Mouse (Mus musculus): ENCODE data around the gene Cdkn1b. TPM values are rescaled to one million over a fixed set of nuclear protein-coding genes. Genes with fewer than 3 reads are reported as not detected.

Gene Cdkn1b
- polyA plus RNA-seq, 1 experiment = 47.4 TPM

DNA sequence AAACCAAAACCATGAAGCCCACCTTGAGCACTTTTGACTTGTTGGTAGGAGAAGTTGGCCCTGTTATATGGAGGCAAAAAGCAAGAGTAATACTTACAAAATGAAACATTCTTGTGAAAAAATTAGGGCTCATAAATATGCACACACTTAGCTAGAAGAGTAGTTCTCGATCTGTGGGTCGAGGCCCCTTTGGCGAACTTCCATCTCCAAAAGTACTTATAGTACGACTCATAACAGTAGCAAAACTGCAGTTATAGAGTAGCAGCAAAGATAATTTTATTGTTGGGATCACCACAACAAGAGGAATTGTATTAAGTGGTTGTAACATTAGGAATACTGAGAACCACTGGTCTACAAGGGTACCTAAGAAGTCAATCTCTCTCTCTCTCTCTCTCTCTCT lies 19.6 kb downstream of the Cdkn1b start:
- Histone ChIP-seq H3K4me3 (replicated peaks; ENCODE audit: control insufficient read depth, low read depth, low read length) (no peak overlapping the region), H3K27ac (ENCODE audit: control insufficient read depth, insufficient read depth, low read depth, low read length, poor library complexity) (no peak overlapping the region), H3K4me1 (ENCODE audit: control insufficient read depth, insufficient read depth, low read length) (peaks cover 1% of the 10 kb centered on the region; the same call in 1 of the 2 replicates)
- TF ChIP-seq CTCF (IDR thresholded peaks at IDR 0.05; ENCODE audit: control insufficient read depth, insufficient read depth, low read length) = no peak
- no peak for TF ChIP-seq POLR2A (IDR thresholded peaks at IDR 0.05; ENCODE audit: borderline replicate concordance, control insufficient read depth, low read depth, low read length)
- 84% methylated on average over 4 of the region's 4 CpGs for WGBS

DNA sequence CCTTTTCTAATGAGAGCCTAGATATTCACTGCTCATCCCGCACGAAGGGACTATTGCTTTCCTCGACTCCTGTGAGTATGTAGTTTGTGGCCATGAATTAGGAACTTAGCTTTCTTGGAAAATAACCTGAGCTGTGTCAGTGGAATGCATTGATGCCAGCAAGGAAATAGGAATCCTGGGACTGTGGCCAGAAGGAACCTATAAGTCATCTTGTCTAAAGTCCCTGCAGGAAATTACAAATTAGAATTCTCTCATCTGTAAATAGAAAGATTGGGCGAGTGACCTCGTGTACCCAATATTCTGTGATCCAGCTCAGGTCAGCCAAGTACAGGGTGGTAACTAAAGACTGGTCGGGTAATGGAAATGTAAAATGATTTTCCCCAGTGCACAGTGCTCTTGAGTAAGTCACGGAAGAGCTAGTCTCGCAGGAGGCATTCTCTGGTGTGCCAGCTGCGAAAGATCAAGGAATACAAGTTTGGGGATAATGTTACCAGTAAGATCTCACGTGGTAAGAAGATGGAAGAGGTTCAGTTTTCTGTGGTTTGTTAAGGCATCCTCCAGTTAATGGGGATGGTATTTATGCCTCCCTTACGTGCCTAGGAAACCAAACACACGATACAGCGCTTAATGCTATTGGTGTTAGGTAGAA lies 23.7 kb downstream of the Cdkn1b start:
- H3K4me3 ChIP-seq (replicated peaks; ENCODE audit: control insufficient read depth, low read depth, low read length) = no peak overlapping the region
- TF ChIP-seq POLR2A (IDR thresholded peaks at IDR 0.05; ENCODE audit: borderline replicate concordance, control insufficient read depth, low read depth, low read length) = no peak
- no peak for TF ChIP-seq CTCF (IDR thresholded peaks at IDR 0.05; ENCODE audit: control insufficient read depth, insufficient read depth, low read length)
- 88% methylated on average over 13 of the region's 13 CpGs for WGBS

DNA sequence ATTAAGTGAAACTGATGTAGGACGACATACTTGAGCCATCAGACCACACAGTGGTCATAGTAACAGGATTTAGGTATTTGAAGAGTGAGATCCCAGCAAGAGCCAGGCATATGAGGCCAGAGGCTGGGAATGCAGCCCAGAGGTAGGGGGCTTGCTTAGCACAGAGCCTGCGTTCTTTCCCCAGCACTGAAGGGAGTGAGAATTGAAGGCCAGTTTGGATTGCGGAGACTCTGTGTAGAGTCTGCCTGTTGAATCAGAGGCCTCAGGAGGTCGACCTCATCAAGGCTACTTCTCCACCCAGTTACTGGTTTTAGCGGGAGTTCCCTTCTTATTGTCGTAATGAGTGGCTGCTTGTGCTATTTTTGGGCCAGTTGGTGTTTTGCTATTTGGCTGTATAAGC lies 25.9 kb downstream of the Cdkn1b start:
- no peak for TF ChIP-seq POLR2A (IDR thresholded peaks at IDR 0.05; ENCODE audit: borderline replicate concordance, control insufficient read depth, low read depth, low read length)
- TF ChIP-seq CTCF (IDR thresholded peaks at IDR 0.05; ENCODE audit: control insufficient read depth, insufficient read depth, low read length) = no peak
- H3K27ac ChIP-seq (ENCODE audit: control insufficient read depth, insufficient read depth, low read depth, low read length, poor library complexity) = no peak overlapping the region
- no peak overlapping the region for H3K4me3 ChIP-seq (replicated peaks; ENCODE audit: control insufficient read depth, low read depth, low read length)
- WGBS = 51% methylated on average over 6 of the region's 6 CpGs
- H3K4me1 ChIP-seq (ENCODE audit: control insufficient read depth, insufficient read depth, low read length) = no peaks in the 10 kb centered on the region

More for the DNA sequence above, 23.7 kb downstream of the Cdkn1b start:
- H3K27ac ChIP-seq (ENCODE audit: control insufficient read depth, insufficient read depth, low read depth, low read length, poor library complexity) = no peak overlapping the region
- no peaks in the 10 kb centered on the region for H3K4me1 ChIP-seq (ENCODE audit: control insufficient read depth, insufficient read depth, low read length)

DNA sequence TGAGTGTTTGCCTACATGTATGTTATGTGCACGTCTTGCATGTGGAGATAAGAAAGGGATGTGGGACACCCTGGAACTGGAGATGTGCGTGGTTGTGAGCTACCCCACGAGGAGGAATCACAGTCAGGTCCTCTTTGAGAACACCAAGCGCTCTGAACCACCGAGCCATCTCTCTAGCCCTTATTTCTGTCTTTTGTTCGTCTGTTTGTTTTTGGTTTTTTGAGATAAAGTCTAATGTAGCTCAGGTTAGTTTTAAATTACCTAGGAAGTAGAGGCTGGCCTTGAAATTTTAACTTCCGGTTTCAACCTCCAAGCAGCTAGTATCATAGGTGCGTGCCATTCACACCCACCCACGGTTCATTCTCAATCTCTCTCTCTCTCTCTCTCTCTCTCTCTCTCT lies 26.7 kb downstream of the Cdkn1b start:
- 59% methylated on average over 9 of the region's 9 CpGs for WGBS
- TF ChIP-seq POLR2A (IDR thresholded peaks at IDR 0.05; ENCODE audit: borderline replicate concordance, control insufficient read depth, low read depth, low read length) = no peak
- H3K4me1 ChIP-seq (ENCODE audit: control insufficient read depth, insufficient read depth, low read length) = no peaks in the 10 kb centered on the region
- H3K4me3 ChIP-seq (replicated peaks; ENCODE audit: control insufficient read depth, low read depth, low read length) = no peak overlapping the region
- H3K27ac ChIP-seq (ENCODE audit: control insufficient read depth, insufficient read depth, low read depth, low read length, poor library complexity) = no peak overlapping the region

DNA sequence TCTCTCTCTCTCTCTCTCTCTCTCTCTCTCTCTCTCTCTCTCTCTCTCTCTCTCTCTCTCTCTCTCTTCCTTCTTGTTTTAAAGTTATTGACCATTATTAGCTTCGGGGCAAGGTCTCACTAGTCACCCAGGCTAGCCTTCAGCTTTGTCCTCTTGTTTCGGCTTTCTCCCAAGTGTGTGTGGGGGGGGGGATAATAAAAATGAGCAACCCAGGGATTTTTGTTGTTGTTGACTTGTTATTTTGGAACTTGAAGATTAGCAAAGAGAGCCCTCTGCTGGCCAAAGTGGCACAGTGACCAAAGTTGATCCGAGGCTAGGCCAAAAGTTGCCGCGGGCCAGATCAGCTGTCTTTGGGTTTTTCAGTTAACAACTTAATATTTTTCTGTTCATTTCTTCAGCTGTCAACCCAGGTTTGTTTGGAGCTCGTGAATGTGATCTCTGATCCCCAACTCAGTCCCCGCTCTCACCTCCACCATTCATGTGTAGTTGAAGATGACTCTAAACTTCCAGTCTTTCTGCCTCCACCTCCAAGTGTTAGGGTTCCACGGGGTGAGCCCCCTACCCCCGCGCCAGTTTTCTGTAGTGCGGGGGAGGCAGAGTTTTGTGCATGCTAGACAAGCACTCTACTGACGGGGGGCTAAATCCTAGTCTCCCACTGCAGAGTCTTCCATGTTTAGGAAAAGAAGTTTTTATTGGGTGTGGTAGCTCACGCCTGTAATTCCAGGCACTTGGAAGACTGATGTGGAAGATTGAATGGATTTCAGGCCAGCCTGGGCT lies 27.3 kb downstream of the Cdkn1b start:
- TF ChIP-seq CTCF (IDR thresholded peaks at IDR 0.05; ENCODE audit: control insufficient read depth, insufficient read depth, low read length) (peak; percentile 52; the same call in 1 of the 2 replicates), POLR2A (IDR thresholded peaks at IDR 0.05; ENCODE audit: borderline replicate concordance, control insufficient read depth, low read depth, low read length) (no peak)
- no peak overlapping the region for H3K27ac ChIP-seq (ENCODE audit: control insufficient read depth, insufficient read depth, low read depth, low read length, poor library complexity)
- no peak overlapping the region for H3K4me3 ChIP-seq (replicated peaks; ENCODE audit: control insufficient read depth, low read depth, low read length)
- H3K4me1 ChIP-seq (ENCODE audit: control insufficient read depth, insufficient read depth, low read length) = no peaks in the 10 kb centered on the region
- 50% methylated on average over 13 of the region's 13 CpGs for WGBS

DNA sequence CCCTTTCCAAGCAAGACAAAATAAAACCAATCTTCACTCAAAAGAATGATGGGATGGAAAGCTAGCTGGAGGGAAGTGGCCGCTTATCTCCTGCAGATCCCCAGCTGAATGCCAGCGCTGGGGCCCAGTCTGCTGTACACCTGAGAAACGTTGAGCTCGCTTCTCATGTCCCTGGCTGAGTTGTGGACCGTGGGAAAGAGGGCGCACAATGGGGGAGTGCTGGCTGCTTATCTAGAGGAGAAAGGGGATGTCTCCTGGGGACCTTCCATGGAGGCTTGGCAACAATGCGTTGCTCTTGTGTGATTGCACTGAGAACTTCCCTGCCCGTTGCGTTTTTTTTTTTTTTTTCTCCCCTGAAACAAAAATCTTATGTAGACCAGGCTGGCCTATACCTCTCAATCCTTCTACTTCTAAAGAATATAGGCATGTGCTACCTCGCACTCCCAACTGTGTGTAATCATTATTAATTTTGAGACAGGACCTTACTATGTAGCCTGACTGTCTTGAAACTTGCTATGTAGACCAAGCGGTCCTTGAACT lies 28.4 kb downstream of the Cdkn1b start:
- no peaks in the 10 kb centered on the region for H3K4me1 ChIP-seq (ENCODE audit: control insufficient read depth, insufficient read depth, low read length)
- TF ChIP-seq POLR2A (IDR thresholded peaks at IDR 0.05; ENCODE audit: borderline replicate concordance, control insufficient read depth, low read depth, low read length) = no peak
- 71% methylated on average over 11 of the region's 11 CpGs for WGBS
- H3K27ac ChIP-seq (ENCODE audit: control insufficient read depth, insufficient read depth, low read depth, low read length, poor library complexity) = no peak overlapping the region
- H3K4me3 ChIP-seq (replicated peaks; ENCODE audit: control insufficient read depth, low read depth, low read length) = no peak overlapping the region

DNA sequence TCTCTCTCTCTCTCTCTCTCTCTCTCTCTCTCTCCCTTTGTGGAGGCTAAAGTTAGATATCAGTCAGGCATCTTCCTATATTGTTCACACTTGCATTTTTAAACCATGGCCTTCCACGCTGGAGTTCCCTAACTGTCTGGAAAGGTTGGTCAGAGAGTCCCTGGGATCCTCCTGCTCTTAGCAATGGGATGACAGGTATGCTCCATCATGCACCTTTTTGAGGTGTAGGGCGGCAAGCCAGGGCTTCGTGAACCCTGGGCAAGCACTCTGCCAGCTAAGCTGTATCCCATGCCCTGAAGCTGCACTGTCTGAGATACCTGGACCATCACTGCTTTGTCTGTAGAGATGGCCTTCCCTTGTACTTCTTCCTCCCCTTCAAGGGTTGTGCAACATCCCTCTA lies 29.0 kb downstream of the Cdkn1b start:
- Histone ChIP-seq H3K4me1 (ENCODE audit: control insufficient read depth, insufficient read depth, low read length) (no peaks in the 10 kb centered on the region), H3K4me3 (replicated peaks; ENCODE audit: control insufficient read depth, low read depth, low read length) (no peak overlapping the region), H3K27ac (ENCODE audit: control insufficient read depth, insufficient read depth, low read depth, low read length, poor library complexity) (no peak overlapping the region)
- 96% methylated on average over 3 of the region's 3 CpGs for WGBS
- no peak for TF ChIP-seq POLR2A (IDR thresholded peaks at IDR 0.05; ENCODE audit: borderline replicate concordance, control insufficient read depth, low read depth, low read length)
- TF ChIP-seq CTCF (IDR thresholded peaks at IDR 0.05; ENCODE audit: control insufficient read depth, insufficient read depth, low read length) = no peak

DNA sequence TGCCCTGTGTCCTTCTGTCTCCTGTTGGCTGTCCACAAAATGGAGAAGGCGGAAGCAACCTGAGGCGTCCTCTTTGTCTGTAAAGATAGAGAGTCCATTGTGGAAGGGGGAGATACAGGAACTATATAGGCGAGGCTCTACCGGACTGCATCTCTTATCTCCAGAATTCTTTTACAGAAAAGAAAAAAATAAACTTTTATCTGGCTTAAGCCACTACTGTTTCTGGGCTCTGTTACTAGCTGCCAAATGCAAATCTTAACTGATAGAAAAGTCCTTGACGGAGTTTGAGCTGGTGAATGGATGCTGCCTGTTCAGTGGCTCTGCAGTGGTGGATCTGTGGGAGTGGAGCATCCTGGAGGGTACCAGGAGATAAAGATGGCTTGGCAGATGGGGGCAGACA lies 31.2 kb downstream of the Cdkn1b start:
- Histone ChIP-seq H3K27ac (ENCODE audit: control insufficient read depth, insufficient read depth, low read depth, low read length, poor library complexity) (no peak overlapping the region), H3K4me3 (replicated peaks; ENCODE audit: control insufficient read depth, low read depth, low read length) (no peak overlapping the region), H3K4me1 (ENCODE audit: control insufficient read depth, insufficient read depth, low read length) (no peaks in the 10 kb centered on the region)
- no peak for TF ChIP-seq POLR2A (IDR thresholded peaks at IDR 0.05; ENCODE audit: borderline replicate concordance, control insufficient read depth, low read depth, low read length)
- TF ChIP-seq CTCF (IDR thresholded peaks at IDR 0.05; ENCODE audit: control insufficient read depth, insufficient read depth, low read length) = no peak
- 68% methylated on average over 5 of the region's 5 CpGs for WGBS
